Mouse (Mus musculus): ENCODE data around the gene Rin2. TPM values are rescaled to one million over a fixed set of nuclear protein-coding genes. Genes with fewer than 3 reads are reported as not detected.

The Rin2 gene
- polyA plus RNA-seq, 1 experiment from 2014 or later, result 32.5 TPM

GRCm38 (mm10) chr2:145794318-145794954 is 119.4 kb downstream of the Rin2 start:
- no peak overlapping the region for H3K9ac ChIP-seq (replicated peaks; ENCODE audit: low read length)
- peaks cover 30% of the 10 kb centered on the region for H3K36me3 ChIP-seq (ENCODE audit: insufficient read depth, low read length)
- peak; percentile 66; the same call in 1 of the 2 replicates for ATAC-seq (ENCODE audit: low FRiP score, low TSS enrichment)
- H3K4me2 ChIP-seq (replicated peaks; ENCODE audit: low read depth, low read length), result no peak overlapping the region
- WGBS, result 39% methylated on average over 5 of the region's 5 CpGs
- no peaks in the 10 kb centered on the region for H3K27me3 ChIP-seq (ENCODE audit: insufficient read depth, low read length)
- no peak overlapping the region for H3K27ac ChIP-seq (ENCODE audit: low read length)
- H3K4me1 ChIP-seq (ENCODE audit: insufficient read depth, low read length), result peaks cover 3% of the 10 kb centered on the region; the same call in 1 of the 2 replicates
- H3K9me3 ChIP-seq (ENCODE audit: low read length), result no peaks in the 10 kb centered on the region
- no peak overlapping the region for H3K4me3 ChIP-seq (ENCODE audit: low read length)

- no peak for ATAC-seq (ENCODE audit: low FRiP score, low TSS enrichment)
- 78% methylated on average over 1 of the region's 1 CpGs for WGBS
- Histone ChIP-seq H3K4me3 (ENCODE audit: low read length) (no peak overlapping the region), H3K9me3 (ENCODE audit: low read length) (no peaks in the 10 kb centered on the region), H3K4me2 (replicated peaks; ENCODE audit: low read depth, low read length) (no peak overlapping the region), H3K9ac (replicated peaks; ENCODE audit: low read length) (no peak overlapping the region), H3K36me3 (ENCODE audit: insufficient read depth, low read length) (peaks cover 28% of the 10 kb centered on the region), H3K27ac (ENCODE audit: low read length) (peak overlapping the region; percentile 2; the same call in 1 of the 2 replicates), H3K4me1 (ENCODE audit: insufficient read depth, low read length) (no peaks in the 10 kb centered on the region), H3K27me3 (ENCODE audit: insufficient read depth, low read length) (no peaks in the 10 kb centered on the region)
Observed at GRCm38 (mm10) chr2:145797851-145798250, 122.8 kb downstream of the Rin2 start.

- H3K27ac ChIP-seq (ENCODE audit: low read length), result no peak overlapping the region
- no peaks in the 10 kb centered on the region for H3K27me3 ChIP-seq (ENCODE audit: insufficient read depth, low read length)
- H3K4me1 ChIP-seq (ENCODE audit: insufficient read depth, low read length), result no peaks in the 10 kb centered on the region
- no peak overlapping the region for H3K4me3 ChIP-seq (ENCODE audit: low read length)
- no peak overlapping the region for H3K9ac ChIP-seq (replicated peaks; ENCODE audit: low read length)
- no peak for ATAC-seq (ENCODE audit: low FRiP score, low TSS enrichment)
- H3K36me3 ChIP-seq (ENCODE audit: insufficient read depth, low read length), result peaks cover 33% of the 10 kb centered on the region
- 77% methylated on average over 3 of the region's 3 CpGs for WGBS
- no peak overlapping the region for H3K4me2 ChIP-seq (replicated peaks; ENCODE audit: low read depth, low read length)
- H3K9me3 ChIP-seq (ENCODE audit: low read length), result no peaks in the 10 kb centered on the region
Observed at GRCm38 (mm10) chr2:145798954-145799353, 123.9 kb downstream of the Rin2 start.

- no peak for ATAC-seq (ENCODE audit: low FRiP score, low TSS enrichment)
Observed at GRCm38 (mm10) chr2:145801322-145802052, 126.5 kb downstream of the Rin2 start.

GRCm38 (mm10) chr2:145802626-145803025 is 127.6 kb downstream of the Rin2 start:
- H3K27me3 ChIP-seq (ENCODE audit: insufficient read depth, low read length), result no peaks in the 10 kb centered on the region
- no peak for ATAC-seq (ENCODE audit: low FRiP score, low TSS enrichment)
- no peak overlapping the region for H3K27ac ChIP-seq (ENCODE audit: low read length)
- WGBS, result 91% methylated on average over 2 of the region's 2 CpGs
- H3K36me3 ChIP-seq (ENCODE audit: insufficient read depth, low read length), result peaks cover 28% of the 10 kb centered on the region
- H3K9ac ChIP-seq (replicated peaks; ENCODE audit: low read length), result no peak overlapping the region
- H3K4me2 ChIP-seq (replicated peaks; ENCODE audit: low read depth, low read length), result no peak overlapping the region
- H3K4me3 ChIP-seq (ENCODE audit: low read length), result no peak overlapping the region
- peaks cover 6% of the 10 kb centered on the region for H3K9me3 ChIP-seq (ENCODE audit: low read length)
- H3K4me1 ChIP-seq (ENCODE audit: insufficient read depth, low read length), result no peaks in the 10 kb centered on the region

More at GRCm38 (mm10) chr2:145801322-145802052, 126.5 kb downstream of the Rin2 start:
- H3K4me1 ChIP-seq (ENCODE audit: insufficient read depth, low read length), result no peaks in the 10 kb centered on the region
- no peak overlapping the region for H3K4me2 ChIP-seq (replicated peaks; ENCODE audit: low read depth, low read length)
- no peak overlapping the region for H3K27ac ChIP-seq (ENCODE audit: low read length)
- 66% methylated on average over 9 of the region's 9 CpGs for WGBS
- peaks cover 6% of the 10 kb centered on the region for H3K9me3 ChIP-seq (ENCODE audit: low read length)
- peaks cover 39% of the 10 kb centered on the region for H3K36me3 ChIP-seq (ENCODE audit: insufficient read depth, low read length)
- H3K9ac ChIP-seq (replicated peaks; ENCODE audit: low read length), result no peak overlapping the region
- no peaks in the 10 kb centered on the region for H3K27me3 ChIP-seq (ENCODE audit: insufficient read depth, low read length)
- no peak overlapping the region for H3K4me3 ChIP-seq (ENCODE audit: low read length)

- WGBS, result 94% methylated on average over 10 of the region's 10 CpGs
- ATAC-seq (ENCODE audit: low FRiP score, low TSS enrichment), result no peak
- Histone ChIP-seq H3K27ac (ENCODE audit: low read length) (no peak overlapping the region), H3K4me1 (ENCODE audit: insufficient read depth, low read length) (no peaks in the 10 kb centered on the region), H3K36me3 (ENCODE audit: insufficient read depth, low read length) (peaks cover 29% of the 10 kb centered on the region), H3K4me3 (ENCODE audit: low read length) (no peak overlapping the region), H3K4me2 (replicated peaks; ENCODE audit: low read depth, low read length) (no peak overlapping the region), H3K27me3 (ENCODE audit: insufficient read depth, low read length) (no peaks in the 10 kb centered on the region), H3K9me3 (ENCODE audit: low read length) (peaks cover 6% of the 10 kb centered on the region), H3K9ac (replicated peaks; ENCODE audit: low read length) (no peak overlapping the region)
Observed at GRCm38 (mm10) chr2:145803822-145804342, 128.9 kb downstream of the Rin2 start.

- peaks cover 6% of the 10 kb centered on the region for H3K9me3 ChIP-seq (ENCODE audit: low read length)
- no peak overlapping the region for H3K4me2 ChIP-seq (replicated peaks; ENCODE audit: low read depth, low read length)
- 85% methylated on average over 6 of the region's 6 CpGs for WGBS
- H3K9ac ChIP-seq (replicated peaks; ENCODE audit: low read length), result no peak overlapping the region
- no peaks in the 10 kb centered on the region for H3K27me3 ChIP-seq (ENCODE audit: insufficient read depth, low read length)
- peaks cover 30% of the 10 kb centered on the region for H3K36me3 ChIP-seq (ENCODE audit: insufficient read depth, low read length)
- no peak for ATAC-seq (ENCODE audit: low FRiP score, low TSS enrichment)
- no peak overlapping the region for H3K4me3 ChIP-seq (ENCODE audit: low read length)
- no peak overlapping the region for H3K27ac ChIP-seq (ENCODE audit: low read length)
- no peaks in the 10 kb centered on the region for H3K4me1 ChIP-seq (ENCODE audit: insufficient read depth, low read length)
Observed at GRCm38 (mm10) chr2:145804524-145804923, 129.5 kb downstream of the Rin2 start.

GRCm38 (mm10) chr2:145807276-145807675 is 132.3 kb downstream of the Rin2 start:
- 73% methylated on average over 2 of the region's 2 CpGs for WGBS
- H3K27me3 ChIP-seq (ENCODE audit: insufficient read depth, low read length), result no peaks in the 10 kb centered on the region
- no peak overlapping the region for H3K9ac ChIP-seq (replicated peaks; ENCODE audit: low read length)
- H3K4me3 ChIP-seq (ENCODE audit: low read length), result no peak overlapping the region
- H3K9me3 ChIP-seq (ENCODE audit: low read length), result peaks cover 6% of the 10 kb centered on the region
- H3K36me3 ChIP-seq (ENCODE audit: insufficient read depth, low read length), result peaks cover 27% of the 10 kb centered on the region
- no peak overlapping the region for H3K27ac ChIP-seq (ENCODE audit: low read length)
- ATAC-seq (ENCODE audit: low FRiP score, low TSS enrichment), result no peak
- H3K4me2 ChIP-seq (replicated peaks; ENCODE audit: low read depth, low read length), result no peak overlapping the region
- no peaks in the 10 kb centered on the region for H3K4me1 ChIP-seq (ENCODE audit: insufficient read depth, low read length)

GRCm38 (mm10) chr2:145808251-145808650 is 133.2 kb downstream of the Rin2 start:
- Histone ChIP-seq H3K36me3 (ENCODE audit: insufficient read depth, low read length) (peaks cover 22% of the 10 kb centered on the region), H3K4me2 (replicated peaks; ENCODE audit: low read depth, low read length) (no peak overlapping the region), H3K9ac (replicated peaks; ENCODE audit: low read length) (no peak overlapping the region), H3K27me3 (ENCODE audit: insufficient read depth, low read length) (no peaks in the 10 kb centered on the region), H3K4me3 (ENCODE audit: low read length) (no peak overlapping the region), H3K4me1 (ENCODE audit: insufficient read depth, low read length) (no peaks in the 10 kb centered on the region), H3K27ac (ENCODE audit: low read length) (no peak overlapping the region), H3K9me3 (ENCODE audit: low read length) (peaks cover 6% of the 10 kb centered on the region)
- ATAC-seq (ENCODE audit: low FRiP score, low TSS enrichment), result no peak
- 89% methylated on average over 2 of the region's 2 CpGs for WGBS

GRCm38 (mm10) chr2:145808667-145809066 is 133.7 kb downstream of the Rin2 start:
- 88% methylated on average over 6 of the region's 6 CpGs for WGBS
- H3K9me3 ChIP-seq (ENCODE audit: low read length), result peaks cover 6% of the 10 kb centered on the region
- H3K27ac ChIP-seq (ENCODE audit: low read length), result no peak overlapping the region
- peak; percentile 51; the same call in 1 of the 2 replicates for ATAC-seq (ENCODE audit: low FRiP score, low TSS enrichment)
- peaks cover 18% of the 10 kb centered on the region for H3K36me3 ChIP-seq (ENCODE audit: insufficient read depth, low read length)
- H3K9ac ChIP-seq (replicated peaks; ENCODE audit: low read length), result no peak overlapping the region
- H3K4me2 ChIP-seq (replicated peaks; ENCODE audit: low read depth, low read length), result no peak overlapping the region
- H3K4me3 ChIP-seq (ENCODE audit: low read length), result no peak overlapping the region
- H3K4me1 ChIP-seq (ENCODE audit: insufficient read depth, low read length), result no peaks in the 10 kb centered on the region
- no peaks in the 10 kb centered on the region for H3K27me3 ChIP-seq (ENCODE audit: insufficient read depth, low read length)
